Mouse (Mus musculus) spleen, adult 2 months (tissue): ENCODE results near the gene Nr2f2. TPM values are rescaled to one million over a fixed set of nuclear protein-coding genes. Genes with fewer than 3 reads are reported as not detected.

Source experiments
- DNase-seq, 2 experiments: peaks; one replicate each; pipeline versions ENCODE4 v3.0.0 to v3.0.0-alpha.2; 2012 to 2021; ENCODE audit warnings: low spot score in 2 of 2, low read depth in 1 of 2
- H3K27ac ChIP-seq: fragments of 200-500 bp; 2 replicates; pipeline ENCODE4 v1.5.1; 2012; ENCODE audit warnings: low read length, inconsistent platforms; ENCODE audit not compliant: insufficient read depth
- H3K27me3 ChIP-seq: fragments of 200-500 bp; 2 replicates; pipeline ENCODE4 v1.6.1; 2012; ENCODE audit warnings: mild to moderate bottlenecking, moderate library complexity, low read length, inconsistent platforms; ENCODE audit not compliant: control insufficient read depth, insufficient read depth
- H3K36me3 ChIP-seq: fragments of 200-500 bp; 2 replicates; pipeline ENCODE4 v1.6.1; 2012; ENCODE audit warnings: mild to moderate bottlenecking, low read length, inconsistent platforms; ENCODE audit not compliant: control insufficient read depth, insufficient read depth
- H3K4me1 ChIP-seq: fragments of 200-500 bp; 2 replicates; pipeline ENCODE4 v1.6.1; 2011; ENCODE audit warnings: inconsistent platforms; ENCODE audit not compliant: control insufficient read depth, insufficient read depth, insufficient read length
- H3K4me3 ChIP-seq: fragments of 200-500 bp; 2 replicates; pipeline ENCODE4 v1.5.1; 2011; ENCODE audit warnings: mild to moderate bottlenecking, inconsistent platforms; ENCODE audit not compliant: insufficient read depth, insufficient read length; ENCODE audit errors: extremely low read depth
- CTCF ChIP-seq: fragments of 200-500 bp; IDR thresholded peaks from 2 replicates; pipeline ENCODE4 v1.5.1; 2011; ENCODE audit warnings: mild to moderate bottlenecking, inconsistent platforms; ENCODE audit not compliant: insufficient read depth, insufficient read length, insufficient replicate concordance; ENCODE audit errors: extremely low read depth
- POLR2A ChIP-seq: fragments of 200-500 bp; IDR thresholded peaks from 2 replicates; pipeline ENCODE4 v1.6.1; 2011; ENCODE audit warnings: low read depth, low read length, inconsistent platforms
- WGBS: fragments of 180-500 bp; shearing (Covaris S2); methylation state at CpG from one replicate; pipeline ENCODE4 v1.1.7; 2018; 5-methylcytosine and 5-hydroxymethylcytosine counted together
- polyA plus RNA-seq: library from polyadenylated mRNA; depleted of rRNA; stranded (reverse); fragments of >200 nt; gene quantifications from 2 replicates; pipeline ENCODE4 v1.2.3, GENCODE M21; 2012

Nr2f2 gene
- polyA plus RNA-seq, 1 experiment, result 84.6 TPM

- WGBS, result 10% methylated on average over 37 of the region's 37 CpGs
- TF ChIP-seq CTCF (no peak), POLR2A (no peak)
- H3K4me3 ChIP-seq, result peak overlapping the region; percentile 13; the same call in 1 of the 2 replicates
- H3K27ac ChIP-seq, result peak overlapping the region; percentile 58; the same call in 1 of the 2 replicates
- no peaks in the 10 kb centered on the region for H3K27me3 ChIP-seq
- no peaks in the 10 kb centered on the region for H3K36me3 ChIP-seq
- no peaks in the 10 kb centered on the region for H3K4me1 ChIP-seq
- DNase-seq, result no peak
Observed at GRCm38 (mm10) chr7:70337581-70338264, 28.8 kb downstream of the Nr2f2 start.

GRCm38 (mm10) chr7:70336571-70337240 is 29.8 kb downstream of the Nr2f2 start:
- H3K4me3 ChIP-seq, result no peak overlapping the region

GRCm38 (mm10) chr7:70336126-70336525 is 30.4 kb downstream of the Nr2f2 start:
- Histone ChIP-seq H3K4me1 (no peaks in the 10 kb centered on the region), H3K36me3 (no peaks in the 10 kb centered on the region), H3K27me3 (peaks cover 7% of the 10 kb centered on the region; the same call in 1 of the 2 replicates), H3K27ac (no peak overlapping the region; the same call in 1 of the 2 replicates), H3K4me3 (no peak overlapping the region)
- no peak for TF ChIP-seq POLR2A
- TF ChIP-seq CTCF, result no peak
- DNase-seq, result no peak
- 28% methylated on average over 3 of the region's 3 CpGs for whole genome bisulfite sequencing

More at GRCm38 (mm10) chr7:70336571-70337240, 29.8 kb downstream of the Nr2f2 start:
- WGBS, result 15% methylated on average over 13 of the region's 13 CpGs
- Histone ChIP-seq H3K27me3 (peaks cover 7% of the 10 kb centered on the region; the same call in 1 of the 2 replicates), H3K36me3 (no peaks in the 10 kb centered on the region), H3K4me1 (no peaks in the 10 kb centered on the region), H3K27ac (no peak overlapping the region)
- no peak for DNase-seq
- TF ChIP-seq POLR2A, result no peak
- no peak for TF ChIP-seq CTCF

GRCm38 (mm10) chr7:70335411-70335810 is 31.1 kb downstream of the Nr2f2 start:
- H3K36me3 ChIP-seq, result no peaks in the 10 kb centered on the region
- H3K4me1 ChIP-seq, result no peaks in the 10 kb centered on the region
- H3K27me3 ChIP-seq, result peaks cover 10% of the 10 kb centered on the region
- H3K4me3 ChIP-seq, result no peak overlapping the region
- TF ChIP-seq POLR2A, result no peak
- TF ChIP-seq CTCF, result no peak
- WGBS, result 11% methylated on average over 7 of the region's 7 CpGs
- H3K27ac ChIP-seq, result no peak overlapping the region
- no peak for DNase-seq

DNA sequence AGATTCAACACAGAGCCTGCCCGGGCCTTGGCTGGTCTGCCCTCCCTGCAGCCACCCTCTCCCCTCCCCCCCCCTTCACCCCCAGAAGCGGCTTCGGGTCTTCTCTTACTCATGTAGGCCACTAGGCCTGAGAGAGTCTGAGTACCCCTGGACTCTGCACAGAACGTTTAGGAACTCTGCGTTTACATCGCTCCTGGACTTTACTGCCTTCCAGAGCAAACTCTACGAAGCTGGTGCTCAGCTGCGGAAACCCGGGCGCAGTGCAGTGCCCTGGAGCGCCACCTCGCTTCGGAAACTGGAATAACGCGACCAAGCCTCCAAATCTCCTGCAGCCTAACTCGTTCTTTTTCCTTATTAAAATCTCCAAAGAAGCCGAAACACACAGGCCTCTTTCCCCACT is 31.7 kb downstream of the Nr2f2 start:
- Histone ChIP-seq H3K4me3 (no peak overlapping the region; the same call in 1 of the 2 replicates), H3K36me3 (no peaks in the 10 kb centered on the region), H3K4me1 (no peaks in the 10 kb centered on the region), H3K27me3 (peaks cover 10% of the 10 kb centered on the region), H3K27ac (no peak overlapping the region)
- no peak for DNase-seq
- 5% methylated on average over 17 of the region's 17 CpGs for WGBS
- no peak for TF ChIP-seq POLR2A
- TF ChIP-seq CTCF, result peak; percentile 30; the same call in 1 of the 2 replicates

GRCm38 (mm10) chr7:70333851-70334250 is 32.7 kb downstream of the Nr2f2 start:
- TF ChIP-seq POLR2A (no peak), CTCF (no peak)
- peaks cover 10% of the 10 kb centered on the region for H3K27me3 ChIP-seq

GRCm38 (mm10) chr7:70332926-70333664 is 33.4 kb downstream of the Nr2f2 start:
- H3K27ac ChIP-seq, result no peak overlapping the region
- peaks cover 10% of the 10 kb centered on the region for H3K27me3 ChIP-seq
- TF ChIP-seq CTCF, result no peak
- no peak for DNase-seq
- 8% methylated on average over 14 of the region's 14 CpGs for WGBS
- H3K36me3 ChIP-seq, result no peaks in the 10 kb centered on the region
- no peaks in the 10 kb centered on the region for H3K4me1 ChIP-seq
- no peak overlapping the region for H3K4me3 ChIP-seq

More at GRCm38 (mm10) chr7:70333851-70334250, 32.7 kb downstream of the Nr2f2 start:
- no peak overlapping the region for H3K4me3 ChIP-seq
- WGBS, result 8% methylated on average over 11 of the region's 11 CpGs
- H3K27ac ChIP-seq, result no peak overlapping the region
- H3K36me3 ChIP-seq, result no peaks in the 10 kb centered on the region
- no peak for DNase-seq
- H3K4me1 ChIP-seq, result no peaks in the 10 kb centered on the region
